Mouse (Mus musculus) B cell, adult (primary cell): Measurements from ENCODE around the gene Klra4. TPM values are rescaled to one million over a fixed set of nuclear protein-coding genes. Genes with fewer than 3 reads are reported as not detected.

Experiments used
- total RNA-seq: library from RNA; stranded (reverse); gene quantifications from 4 replicates; pipeline ENCODE4 v1.2.4, GENCODE M21; 2023; ENCODE audit not compliant: inconsistent age

Klra4 gene
- total RNA-seq = 0.42 to 0.45 TPM in 2 of 4 replicates, not detected in the others

GRCm38 (mm10) chr6:130067171-130067570 lies at the start of gene Klra4:
Klra4 (minus strand) TSS chr6:130067271.

GRCm38 (mm10) chr6:130026854-130027253 lies 40.2 kb downstream of the Klra4 start, which contains the start of gene Klra6:
Klra6 (minus strand) TSS chr6:130026954.

Other genes with a start within 250 kb of the Klra4 start
- gene Gm17631, start 204.6 kb downstream of the Klra4 start, total RNA-seq = not detected in 4 replicates
- gene Klra17, start 190.6 kb downstream of the Klra4 start, total RNA-seq = not detected in 4 replicates
- not detected in 4 replicates for gene Klra5, start 149.6 kb downstream of the Klra4 start, total RNA-seq
- not detected in 4 replicates for gene Klra6, start 40.3 kb downstream of the Klra4 start, total RNA-seq
- 0.67 to 1.3 TPM in 2 of 4 replicates, not detected in the others for gene Klra8, start 62.6 kb upstream of the Klra4 start, total RNA-seq
- not detected in 4 replicates for gene Klra9, start 125.8 kb upstream of the Klra4 start, total RNA-seq
- 1.1 TPM in 1 of 4 replicates, not detected in the others for gene Klra7, start 166.1 kb upstream of the Klra4 start, total RNA-seq
- not detected in 4 replicates for gene Klra10, start 214.7 kb upstream of the Klra4 start, total RNA-seq